Mouse (Mus musculus) kidney, postnatal 10 days (tissue): ENCODE results near the gene Gli3.

Experiments
- DNase-seq: peaks from one replicate; pipeline ENCODE4 v3.0.0; 2021; ENCODE audit warnings: mixed read lengths

Gene Gli3

GRCm38 (mm10) chr13:15670144-15670961 lies 207.3 kb downstream of the Gli3 start:
- DNase-seq, result no peak

GRCm38 (mm10) chr13:15670962-15671313 lies 207.9 kb downstream of the Gli3 start:
- no peak for DNase-seq

- no peak for DNase-seq
These were observed 212.4 kb downstream of the Gli3 start for GRCm38 (mm10) chr13:15675480-15675879.

DNA sequence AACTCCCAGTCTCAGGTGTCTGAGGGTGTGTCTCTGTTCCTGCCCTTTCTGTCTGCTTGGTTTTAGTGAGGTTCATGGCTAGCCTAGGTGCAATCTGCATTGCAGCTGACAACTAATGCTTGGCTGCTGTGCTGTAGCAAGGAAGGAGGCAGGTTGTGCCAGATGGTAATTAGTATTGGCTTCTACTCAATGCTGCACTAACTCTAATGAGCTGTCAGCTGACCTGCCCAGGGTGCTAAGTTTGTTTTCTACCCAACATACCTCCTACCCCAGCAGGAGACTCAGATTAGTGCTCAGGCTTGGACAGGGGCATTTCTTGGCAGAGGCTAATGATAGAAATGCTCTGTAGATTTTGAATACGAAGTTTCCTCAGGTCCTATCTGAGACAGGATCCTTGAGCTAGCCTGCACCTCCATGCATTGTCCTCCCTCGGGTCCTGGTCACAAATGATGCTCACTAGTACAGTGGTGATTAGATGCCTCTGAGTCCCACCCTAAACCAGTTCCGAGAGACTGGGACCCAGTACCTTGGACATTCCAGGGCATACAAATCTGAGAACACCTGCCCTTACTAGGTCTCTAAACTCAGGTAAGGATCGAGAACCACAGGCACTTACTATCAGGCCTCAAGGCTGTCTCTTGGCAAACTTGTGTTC lies 214.2 kb downstream of the Gli3 start:
- no peak for DNase-seq

- DNase-seq, result no peak
These were observed 218.5 kb downstream of the Gli3 start for GRCm38 (mm10) chr13:15681530-15681929.

GRCm38 (mm10) chr13:15683006-15683405 lies 220.0 kb downstream of the Gli3 start:
- DNase-seq, result no peak

GRCm38 (mm10) chr13:15688074-15688825 lies 225.2 kb downstream of the Gli3 start:
- DNase-seq, result no peak

GRCm38 (mm10) chr13:15688826-15689501 lies 225.9 kb downstream of the Gli3 start:
- DNase-seq, result no peak

DNA sequence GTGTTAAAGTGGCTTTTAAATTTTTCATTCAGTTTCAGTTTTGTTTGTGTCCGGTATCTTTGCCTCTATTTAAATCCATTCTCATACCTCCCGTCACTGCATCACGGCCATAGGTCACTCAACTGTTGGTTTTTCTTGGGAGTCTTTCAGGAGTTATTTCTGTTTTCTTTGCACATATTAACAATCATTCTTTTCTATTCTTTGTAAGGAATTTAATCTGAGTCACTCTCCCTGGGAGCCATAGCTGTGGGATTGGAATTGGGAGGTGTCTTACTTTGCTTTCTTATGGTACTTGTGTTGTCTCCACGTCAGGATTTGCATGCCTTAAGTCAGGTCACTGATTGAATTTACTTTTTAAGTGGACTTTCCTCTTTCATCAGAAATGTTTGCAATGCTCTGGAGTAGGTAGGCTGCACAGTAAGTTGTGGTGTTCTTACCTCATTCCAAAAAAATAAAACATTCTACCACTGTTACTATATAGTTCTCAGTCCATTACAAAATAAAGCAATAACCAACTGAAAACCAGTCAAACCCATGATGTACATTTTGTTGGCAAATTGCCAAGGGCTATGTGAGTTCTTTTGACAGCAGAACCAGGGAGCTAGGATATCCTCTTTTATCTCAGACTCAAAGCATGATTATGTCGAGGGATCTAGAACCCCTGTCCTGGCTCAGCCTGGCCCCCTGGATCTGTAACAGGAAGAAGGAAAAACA lies 228.9 kb downstream of the Gli3 start:
- no peak for DNase-seq

DNA sequence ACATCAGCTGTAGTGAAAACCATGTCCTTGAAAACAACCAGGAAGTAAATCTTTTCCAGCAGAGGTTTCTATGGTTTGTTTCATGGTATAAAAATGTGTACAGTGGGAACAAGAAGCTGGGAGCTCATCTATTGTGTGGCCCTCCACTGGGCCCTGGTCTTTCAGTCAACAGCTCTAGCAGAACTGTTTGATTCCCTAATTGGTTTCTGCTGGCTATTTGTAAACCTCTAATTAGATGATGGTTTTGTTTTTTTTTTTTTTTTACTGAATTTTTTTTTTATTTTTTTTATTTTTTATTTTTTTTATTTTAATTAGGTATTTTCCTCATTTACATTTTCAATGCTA lies 229.4 kb downstream of the Gli3 start:
- no peak for DNase-seq

- no peak for DNase-seq
These were observed 235.2 kb downstream of the Gli3 start for GRCm38 (mm10) chr13:15698284-15698683.

DNA sequence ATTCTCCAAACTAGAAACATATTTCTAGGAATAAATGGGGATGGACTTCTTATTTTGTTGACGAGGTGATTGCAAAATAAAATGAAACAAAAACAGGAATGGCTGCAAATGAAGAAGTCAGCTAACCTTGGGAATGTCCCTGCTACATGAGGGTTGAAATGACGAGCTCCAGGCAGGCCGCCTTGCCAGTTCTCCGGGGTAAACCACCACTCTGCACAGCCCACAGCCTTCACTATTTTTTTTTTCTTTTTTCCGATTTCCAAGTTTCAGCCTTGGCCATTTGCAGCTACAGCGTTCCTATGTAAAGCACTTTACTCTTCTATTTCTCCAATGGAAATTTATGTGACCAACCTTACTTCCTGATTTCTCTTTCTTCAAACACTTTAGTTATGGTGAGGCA lies 236.1 kb downstream of the Gli3 start:
- no peak for DNase-seq

- no peak for DNase-seq
These were observed 241.6 kb downstream of the Gli3 start for GRCm38 (mm10) chr13:15704669-15705068.

- DNase-seq, result peak; percentile 12
These were observed 244.4 kb downstream of the Gli3 start for GRCm38 (mm10) chr13:15707481-15707881.

GRCm38 (mm10) chr13:15713486-15713885 lies 250.5 kb downstream of the Gli3 start:
- no peak for DNase-seq

GRCm38 (mm10) chr13:15714331-15714725 lies 251.3 kb downstream of the Gli3 start:
- DNase-seq, result no peak

DNA sequence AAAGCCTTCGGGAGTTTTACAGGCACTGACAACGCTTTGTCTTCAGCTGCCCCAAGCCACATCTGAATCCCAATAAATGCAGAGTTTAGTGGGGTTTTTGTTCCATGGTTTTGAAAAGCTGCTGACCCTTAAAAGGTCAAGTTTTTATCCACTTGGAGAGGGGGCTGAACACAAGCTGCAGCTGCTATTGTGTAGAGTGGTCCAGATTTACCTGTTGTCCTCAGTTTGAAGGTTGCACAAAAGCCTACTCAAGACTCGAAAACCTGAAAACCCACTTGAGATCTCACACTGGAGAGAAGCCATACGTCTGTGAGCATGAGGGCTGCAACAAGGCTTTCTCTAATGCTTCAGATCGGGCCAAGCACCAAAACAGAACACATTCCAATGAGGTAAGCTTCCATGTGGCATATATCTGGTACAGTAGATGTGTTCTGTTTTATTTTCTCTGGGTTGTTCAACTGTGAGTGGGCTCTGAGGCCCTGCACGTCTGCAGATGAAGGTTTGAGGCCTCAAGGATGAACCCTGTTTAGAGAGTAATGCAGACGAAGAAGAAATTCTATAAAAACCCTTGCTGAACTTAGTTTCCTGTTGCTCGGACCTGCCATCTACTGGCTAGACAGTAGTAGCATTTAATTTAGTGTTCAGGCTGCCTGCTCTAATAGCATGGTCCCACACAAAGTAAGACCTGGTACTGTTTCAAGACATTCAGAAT lies 251.8 kb downstream of the Gli3 start:
- DNase-seq, result peak; percentile 62

- DNase-seq, result no peak
These were observed 258.4 kb downstream of the Gli3 start for GRCm38 (mm10) chr13:15721446-15721845.

DNA sequence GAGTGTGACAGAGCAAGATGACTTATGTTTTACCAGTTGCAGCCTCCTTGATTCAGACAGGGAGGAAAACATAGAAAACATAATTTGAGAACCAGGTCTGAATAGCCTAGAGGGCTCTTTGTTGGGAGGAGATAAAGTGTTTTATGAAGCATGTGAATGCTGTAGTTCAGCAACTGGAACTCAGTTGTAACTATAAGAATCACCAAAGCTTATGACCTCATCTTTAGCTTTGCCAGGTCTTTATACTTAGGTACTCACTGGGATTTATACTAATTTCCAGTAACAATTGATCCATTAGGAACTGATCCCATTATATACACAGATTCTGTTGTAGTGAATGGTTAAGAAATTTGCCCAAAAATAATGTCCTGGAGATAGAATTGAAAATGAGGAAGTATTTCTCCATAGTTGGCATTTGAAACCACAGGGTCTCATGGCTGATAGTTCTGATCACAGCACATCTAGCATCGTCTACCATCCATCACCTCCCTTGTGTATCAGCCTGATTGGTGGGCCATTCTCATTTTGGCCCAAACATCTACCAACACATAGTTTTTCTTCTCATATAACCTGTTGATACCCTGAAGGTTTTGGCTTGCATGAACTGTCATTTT lies 259.8 kb downstream of the Gli3 start:
- DNase-seq, result no peak

DNA sequence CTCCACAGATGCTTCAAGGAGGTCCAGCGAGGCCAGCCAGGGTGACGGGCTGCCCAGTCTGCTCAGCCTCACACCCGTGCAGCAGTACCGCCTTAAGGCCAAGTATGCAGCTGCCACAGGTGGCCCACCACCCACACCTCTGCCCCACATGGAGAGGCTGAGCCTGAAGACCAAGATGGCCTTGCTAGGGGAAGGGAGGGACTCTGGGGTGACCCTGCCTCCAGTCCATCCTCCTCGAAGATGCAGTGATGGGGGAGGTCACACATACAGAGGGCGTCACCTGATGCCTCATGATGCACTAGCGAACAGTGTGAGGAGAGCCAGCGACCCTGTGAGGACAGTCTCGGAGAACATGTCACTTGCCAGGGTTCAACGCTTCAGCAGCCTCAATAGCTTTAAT lies 261.7 kb downstream of the Gli3 start:
- no peak for DNase-seq

GRCm38 (mm10) chr13:15741771-15742170 lies 278.7 kb downstream of the Gli3 start:
- peak; percentile 54 for DNase-seq

DNA sequence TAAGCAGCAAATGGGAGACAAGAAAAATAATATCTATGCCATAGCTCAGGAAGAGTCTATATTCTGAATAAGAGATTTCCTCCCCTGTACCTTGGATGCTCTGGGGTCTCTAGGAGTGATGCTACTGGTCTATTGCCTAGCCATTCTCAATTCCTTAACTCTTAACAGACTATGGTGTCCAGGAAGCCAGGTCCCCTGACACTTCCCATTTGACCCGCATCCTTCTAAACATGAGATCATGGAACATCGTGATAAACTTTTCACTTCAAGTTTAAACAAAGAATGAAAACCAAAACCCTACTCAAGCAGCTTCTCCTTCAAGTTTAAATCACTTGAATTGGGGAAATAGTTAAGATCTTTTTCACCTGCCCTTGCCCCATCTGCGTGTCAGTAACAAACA lies 279.3 kb downstream of the Gli3 start:
- DNase-seq, result no peak
